Mouse (Mus musculus): ENCODE measurements at regions not wholly inside any gene's neighbourhood (a gene's known extent, or its start where the extent isn't known, plus 50 kb on each side); places are given as distances from the start of the nearest gene placed in this dataset.

- Histone ChIP-seq H3K36me3 (ENCODE audit: control insufficient read depth, insufficient read depth, low read length, poor library complexity, severe bottlenecking) (no peaks in the 10 kb centered on the region), H3K9me3 (ENCODE audit: control insufficient read depth, insufficient read depth, low read depth, low read length) (no peaks in the 10 kb centered on the region), H3K4me1 (ENCODE audit: control insufficient read depth in 2 of 2, insufficient read depth in 2 of 2, low read length in 2 of 2, poor library complexity in 1 of 2) (peaks cover 3 to 11% of the 10 kb centered on the region in 2 experiments; a peak in 2 of 4 replicates), H3K9ac (ENCODE audit: insufficient read depth, low read depth, low read length, poor library complexity, severe bottlenecking) (no peak overlapping the region), H3K4me3 (ENCODE audit: insufficient read depth in 1 of 2, low read depth in 1 of 2, low read length in 2 of 2, poor library complexity in 1 of 2, severe bottlenecking in 1 of 2) (no peak overlapping the region), H3K27ac (ENCODE audit: insufficient read depth, low read depth, low read length, poor library complexity, severe bottlenecking) (no peak overlapping the region)
- DNase-seq (ENCODE audit: low read depth, low spot score) = no peak
- TF ChIP-seq ZC3H11A (IDR thresholded peaks at IDR 0.05; ENCODE audit: borderline replicate concordance, low read depth, low read length) (no peak), ZNF384 (IDR thresholded peaks at IDR 0.05; ENCODE audit: low read depth, low read length) (no peak), CHD2 (IDR thresholded peaks at IDR 0.05; ENCODE audit: low read depth, low read length) (no peak), MAFK (IDR thresholded peaks at IDR 0.05; ENCODE audit: insufficient read depth, low read depth, low read length) (no peak), HCFC1 (IDR thresholded peaks at IDR 0.05; ENCODE audit: borderline replicate concordance, insufficient read depth, low read length) (no peak)
- in situ Hi-C loops (cut with MboI; ENCODE audit: low sequenced_read_pairs in 2 of 2, unreplicated experiment in 2 of 2) = no loop called here
These were observed 135.7 kb downstream of the Zfp36l1 start for GRCm38 (mm10) chr12:79977136-79977535.

DNA sequence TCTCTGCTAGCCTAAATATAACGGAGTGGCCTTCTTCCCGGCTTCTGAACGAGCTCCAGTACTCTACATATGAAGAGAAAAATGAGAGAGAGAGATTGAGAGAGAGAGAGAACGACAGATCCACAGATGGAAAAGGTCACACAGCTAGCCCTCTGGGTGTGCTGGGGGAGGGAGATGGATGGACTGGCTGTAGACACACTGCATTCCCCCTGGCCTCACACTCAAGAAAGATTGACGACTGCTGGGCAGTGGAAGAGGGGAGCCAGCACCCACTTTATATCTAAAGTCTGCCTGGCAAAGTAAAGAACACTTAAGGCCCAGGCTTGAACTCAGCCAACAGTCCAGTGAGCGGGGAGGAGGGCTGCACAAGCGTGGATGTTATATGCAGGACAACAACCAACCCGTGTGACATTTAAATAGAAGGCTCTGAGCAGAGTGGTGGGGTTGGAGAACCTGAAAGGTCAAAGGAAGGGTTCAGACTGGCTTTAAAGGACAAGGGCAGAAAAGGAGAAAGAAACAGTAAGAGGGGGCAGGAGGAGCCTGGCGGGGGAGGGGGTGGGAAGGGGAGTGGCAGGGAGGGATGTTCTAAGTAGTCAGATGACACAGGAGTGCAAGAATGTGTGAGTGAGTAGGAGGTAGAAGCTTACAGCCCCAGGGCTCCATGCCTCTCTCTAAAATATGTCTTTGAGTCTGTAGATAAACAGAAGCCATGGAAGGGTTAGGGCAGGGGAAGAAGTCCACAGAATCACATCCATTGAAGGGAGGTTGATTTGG is 137.2 kb downstream of the Zfp36l1 start:
- no peaks in the 10 kb centered on the region for H3K36me3 ChIP-seq (ENCODE audit: control insufficient read depth, insufficient read depth, low read length, poor library complexity, severe bottlenecking)
- no peak overlapping the region for H3K9ac ChIP-seq (ENCODE audit: insufficient read depth, low read depth, low read length, poor library complexity, severe bottlenecking)
- in situ Hi-C loops (cut with MboI; ENCODE audit: low sequenced_read_pairs in 2 of 2, unreplicated experiment in 2 of 2) = no loop called here
- no peak overlapping the region for H3K27ac ChIP-seq (ENCODE audit: insufficient read depth, low read depth, low read length, poor library complexity, severe bottlenecking)
- TF ChIP-seq ZC3H11A (IDR thresholded peaks at IDR 0.05; ENCODE audit: borderline replicate concordance, low read depth, low read length) (no peak), ZNF384 (IDR thresholded peaks at IDR 0.05; ENCODE audit: low read depth, low read length) (no peak), CHD2 (IDR thresholded peaks at IDR 0.05; ENCODE audit: low read depth, low read length) (no peak), HCFC1 (IDR thresholded peaks at IDR 0.05; ENCODE audit: borderline replicate concordance, insufficient read depth, low read length) (no peak), MAFK (IDR thresholded peaks at IDR 0.05; ENCODE audit: insufficient read depth, low read depth, low read length) (no peak)
- no peak overlapping the region for H3K4me3 ChIP-seq (ENCODE audit: insufficient read depth in 1 of 2, low read depth in 1 of 2, low read length in 2 of 2, poor library complexity in 1 of 2, severe bottlenecking in 1 of 2)
- no peak for DNase-seq (ENCODE audit: low read depth, low spot score)
- no peaks in the 10 kb centered on the region for H3K9me3 ChIP-seq (ENCODE audit: control insufficient read depth, insufficient read depth, low read depth, low read length)
- peaks cover 3 to 15% of the 10 kb centered on the region in 2 experiments; a peak in 2 of 4 replicates for H3K4me1 ChIP-seq (ENCODE audit: control insufficient read depth in 2 of 2, insufficient read depth in 2 of 2, low read length in 2 of 2, poor library complexity in 1 of 2)

- TF ChIP-seq HCFC1 (IDR thresholded peaks at IDR 0.05; ENCODE audit: borderline replicate concordance, insufficient read depth, low read length) (no peak), MAFK (IDR thresholded peaks at IDR 0.05; ENCODE audit: insufficient read depth, low read depth, low read length) (no peak), ZC3H11A (IDR thresholded peaks at IDR 0.05; ENCODE audit: borderline replicate concordance, low read depth, low read length) (no peak), CHD2 (IDR thresholded peaks at IDR 0.05; ENCODE audit: low read depth, low read length) (no peak), ZNF384 (IDR thresholded peaks at IDR 0.05; ENCODE audit: low read depth, low read length) (no peak)
- Histone ChIP-seq H3K4me3 (ENCODE audit: insufficient read depth in 1 of 2, low read depth in 1 of 2, low read length in 2 of 2, poor library complexity in 1 of 2, severe bottlenecking in 1 of 2) (no peak overlapping the region), H3K27ac (ENCODE audit: insufficient read depth, low read depth, low read length, poor library complexity, severe bottlenecking) (no peak overlapping the region), H3K9me3 (ENCODE audit: control insufficient read depth, insufficient read depth, low read depth, low read length) (no peaks in the 10 kb centered on the region), H3K9ac (ENCODE audit: insufficient read depth, low read depth, low read length, poor library complexity, severe bottlenecking) (no peak overlapping the region), H3K36me3 (ENCODE audit: control insufficient read depth, insufficient read depth, low read length, poor library complexity, severe bottlenecking) (no peaks in the 10 kb centered on the region), H3K4me1 (ENCODE audit: control insufficient read depth in 2 of 2, insufficient read depth in 2 of 2, low read length in 2 of 2, poor library complexity in 1 of 2) (peaks cover 3 to 17% of the 10 kb centered on the region in 2 experiments; a peak in 2 of 4 replicates)
- no peak for DNase-seq (ENCODE audit: low read depth, low spot score)
- in situ Hi-C loops (cut with MboI; ENCODE audit: low sequenced_read_pairs in 2 of 2, unreplicated experiment in 2 of 2) = no loop called here
These were observed 137.8 kb downstream of the Zfp36l1 start for GRCm38 (mm10) chr12:79975050-79975449.

DNA sequence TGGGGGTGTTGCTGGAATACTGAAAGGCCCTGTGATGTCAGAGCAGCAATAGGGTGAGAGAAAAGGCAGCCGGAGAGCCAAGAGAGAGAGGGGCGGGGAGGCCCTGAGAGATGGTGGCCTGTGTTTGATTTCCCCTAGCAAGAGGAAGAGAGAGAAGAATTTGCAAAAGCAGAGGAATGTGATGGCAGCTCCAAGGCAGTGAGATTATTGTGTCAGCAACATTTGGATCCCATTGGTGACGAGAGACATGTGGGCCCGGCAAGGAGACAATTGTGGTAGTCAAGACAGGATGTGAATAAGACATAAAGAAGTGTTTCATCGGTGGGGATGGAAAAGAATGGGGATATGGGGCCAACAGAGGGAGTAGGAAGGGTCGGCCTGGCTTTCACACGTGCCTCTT is 138.3 kb downstream of the Zfp36l1 start:
- peaks cover 3 to 17% of the 10 kb centered on the region in 2 experiments; a peak in 2 of 4 replicates for H3K4me1 ChIP-seq (ENCODE audit: control insufficient read depth in 2 of 2, insufficient read depth in 2 of 2, low read length in 2 of 2, poor library complexity in 1 of 2)
- no peak overlapping the region for H3K9ac ChIP-seq (ENCODE audit: insufficient read depth, low read depth, low read length, poor library complexity, severe bottlenecking)
- H3K36me3 ChIP-seq (ENCODE audit: control insufficient read depth, insufficient read depth, low read length, poor library complexity, severe bottlenecking) = no peaks in the 10 kb centered on the region
- no peaks in the 10 kb centered on the region for H3K9me3 ChIP-seq (ENCODE audit: control insufficient read depth, insufficient read depth, low read depth, low read length)
- DNase-seq (ENCODE audit: low read depth, low spot score) = no peak
- in situ Hi-C loops (cut with MboI; ENCODE audit: low sequenced_read_pairs in 2 of 2, unreplicated experiment in 2 of 2) = no loop called here
- TF ChIP-seq ZC3H11A (IDR thresholded peaks at IDR 0.05; ENCODE audit: borderline replicate concordance, low read depth, low read length) (no peak), ZNF384 (IDR thresholded peaks at IDR 0.05; ENCODE audit: low read depth, low read length) (no peak), MAFK (IDR thresholded peaks at IDR 0.05; ENCODE audit: insufficient read depth, low read depth, low read length) (no peak), HCFC1 (IDR thresholded peaks at IDR 0.05; ENCODE audit: borderline replicate concordance, insufficient read depth, low read length) (no peak), CHD2 (IDR thresholded peaks at IDR 0.05; ENCODE audit: low read depth, low read length) (no peak)
- H3K27ac ChIP-seq (ENCODE audit: insufficient read depth, low read depth, low read length, poor library complexity, severe bottlenecking) = no peak overlapping the region
- H3K4me3 ChIP-seq (ENCODE audit: insufficient read depth in 1 of 2, low read depth in 1 of 2, low read length in 2 of 2, poor library complexity in 1 of 2, severe bottlenecking in 1 of 2) = no peak overlapping the region

All from ES-E14 (cell line).